Mouse (Mus musculus): Measurements from ENCODE around the gene Rdh5. TPM values are rescaled to one million over a fixed set of nuclear protein-coding genes. Genes with fewer than 3 reads are reported as not detected.

The Rdh5 gene
- polyA plus RNA-seq, 1 experiment from 2014 or later: 19.7 TPM

- no peaks in the 10 kb centered on the region for H3K4me1 ChIP-seq (ENCODE audit: control insufficient read depth, insufficient read depth, low read length)
- H3K9ac ChIP-seq (replicated peaks; ENCODE audit: low read depth, low read length): no peak overlapping the region
- no peak overlapping the region for H3K4me2 ChIP-seq (ENCODE audit: low read depth, low read length)
- H3K9me3 ChIP-seq (ENCODE audit: control insufficient read depth, low read length): no peaks in the 10 kb centered on the region
- 91% methylated on average over 3 of the region's 3 CpGs for whole genome bisulfite sequencing
- no peaks in the 10 kb centered on the region for H3K27me3 ChIP-seq (ENCODE audit: control insufficient read depth, insufficient read depth, low read length)
- H3K4me3 ChIP-seq (ENCODE audit: low read depth, low read length): no peak overlapping the region
- no peak for ATAC-seq (ENCODE audit: low read depth)
- H3K27ac ChIP-seq (ENCODE audit: low read depth, low read length): no peak overlapping the region
- H3K36me3 ChIP-seq (ENCODE audit: control insufficient read depth, insufficient read depth, low read length): peaks cover 26% of the 10 kb centered on the region
These were observed 52.3 kb downstream of the Rdh5 start for GRCm38 (mm10) chr10:128870341-128870740.

GRCm38 (mm10) chr10:128866518-128866917, 56.2 kb downstream of the Rdh5 start:
- no peak for ATAC-seq (ENCODE audit: low read depth)
- H3K4me2 ChIP-seq (ENCODE audit: low read depth, low read length): no peak overlapping the region
- H3K4me3 ChIP-seq (ENCODE audit: low read depth, low read length): no peak overlapping the region
- H3K36me3 ChIP-seq (ENCODE audit: control insufficient read depth, insufficient read depth, low read length): peaks cover 11% of the 10 kb centered on the region
- no peak overlapping the region for H3K9ac ChIP-seq (replicated peaks; ENCODE audit: low read depth, low read length)
- H3K4me1 ChIP-seq (ENCODE audit: control insufficient read depth, insufficient read depth, low read length): no peaks in the 10 kb centered on the region
- no peak overlapping the region for H3K27ac ChIP-seq (ENCODE audit: low read depth, low read length)
- H3K9me3 ChIP-seq (ENCODE audit: control insufficient read depth, low read length): no peaks in the 10 kb centered on the region
- H3K27me3 ChIP-seq (ENCODE audit: control insufficient read depth, insufficient read depth, low read length): no peaks in the 10 kb centered on the region
- 100% methylated on average over 1 of the region's 1 CpGs for WGBS

- WGBS: 91% methylated on average over 3 of the region's 3 CpGs
- H3K36me3 ChIP-seq (ENCODE audit: control insufficient read depth, insufficient read depth, low read length): peaks cover 11% of the 10 kb centered on the region
- H3K27me3 ChIP-seq (ENCODE audit: control insufficient read depth, insufficient read depth, low read length): no peaks in the 10 kb centered on the region
- no peak overlapping the region for H3K4me2 ChIP-seq (ENCODE audit: low read depth, low read length)
- no peak overlapping the region for H3K27ac ChIP-seq (ENCODE audit: low read depth, low read length)
- H3K4me3 ChIP-seq (ENCODE audit: low read depth, low read length): no peak overlapping the region
- no peak overlapping the region for H3K9ac ChIP-seq (replicated peaks; ENCODE audit: low read depth, low read length)
- H3K9me3 ChIP-seq (ENCODE audit: control insufficient read depth, low read length): no peaks in the 10 kb centered on the region
- no peak for ATAC-seq (ENCODE audit: low read depth)
- no peaks in the 10 kb centered on the region for H3K4me1 ChIP-seq (ENCODE audit: control insufficient read depth, insufficient read depth, low read length)
These were observed 56.6 kb downstream of the Rdh5 start for GRCm38 (mm10) chr10:128866042-128866441.

Other genes starting within 250 kb of the Rdh5 start
- gene Suox, start 248.8 kb downstream of the Rdh5 start, polyA plus RNA-seq (2014; fragmentation: Nextera tagmentation; extraction: Ambion mirVana): 13.1 and 14.6 TPM in 2 replicates
- gene Rab5b, start 226.6 kb downstream of the Rdh5 start, polyA plus RNA-seq (2014; fragmentation: Nextera tagmentation; extraction: Ambion mirVana): 87.4 and 98.6 TPM in 2 replicates
- 0.63 and 0.99 TPM in 2 replicates for gene Pmel, start 218.7 kb downstream of the Rdh5 start, polyA plus RNA-seq (2014; fragmentation: Nextera tagmentation; extraction: Ambion mirVana)
- gene Cdk2, start 217.9 kb downstream of the Rdh5 start, polyA plus RNA-seq (2014; fragmentation: Nextera tagmentation; extraction: Ambion mirVana): 8.6 and 15.9 TPM in 2 replicates
- 7.8 and 9.2 TPM in 2 replicates for gene Dgka, start 178.0 kb downstream of the Rdh5 start, polyA plus RNA-seq (2014; fragmentation: Nextera tagmentation; extraction: Ambion mirVana)
- gene Pym1, start 175.0 kb downstream of the Rdh5 start, polyA plus RNA-seq (2014; fragmentation: Nextera tagmentation; extraction: Ambion mirVana): 36.0 and 41.9 TPM in 2 replicates
- gene Mmp19, start 132.0 kb downstream of the Rdh5 start, polyA plus RNA-seq (2014; fragmentation: Nextera tagmentation; extraction: Ambion mirVana): 0.70 and 0.71 TPM in 2 replicates
- gene Dnajc14, start 118.8 kb downstream of the Rdh5 start, polyA plus RNA-seq (2014; fragmentation: Nextera tagmentation; extraction: Ambion mirVana): 35.6 and 42.1 TPM in 2 replicates
- gene Tmem198b, start 118.5 kb downstream of the Rdh5 start, polyA plus RNA-seq (2014; fragmentation: Nextera tagmentation; extraction: Ambion mirVana): 13.9 and 16.6 TPM in 2 replicates
- 146 and 168 TPM in 2 replicates for gene Sarnp, start 105.6 kb downstream of the Rdh5 start, polyA plus RNA-seq (2014; fragmentation: Nextera tagmentation; extraction: Ambion mirVana)
- 21.2 and 21.9 TPM in 2 replicates for gene Ormdl2, start 101.2 kb downstream of the Rdh5 start, polyA plus RNA-seq (2014; fragmentation: Nextera tagmentation; extraction: Ambion mirVana)
- 8.2 and 8.6 TPM in 2 replicates for gene Gdf11, start 31.2 kb downstream of the Rdh5 start, polyA plus RNA-seq (2014; fragmentation: Nextera tagmentation; extraction: Ambion mirVana)
- gene Cd63, start 21.9 kb downstream of the Rdh5 start, polyA plus RNA-seq (2014; fragmentation: Nextera tagmentation; extraction: Ambion mirVana): 146 and 210 TPM in 2 replicates
- 258 and 280 TPM in 2 replicates for gene Bloc1s1, start 1.1 kb upstream of the Rdh5 start, polyA plus RNA-seq (2014; fragmentation: Nextera tagmentation; extraction: Ambion mirVana)
- 3.3 and 10.3 TPM in 2 replicates for gene Itga7, start 10.9 kb upstream of the Rdh5 start, polyA plus RNA-seq (2014; fragmentation: Nextera tagmentation; extraction: Ambion mirVana)
- not detected in 2 replicates for gene Mettl7b, start 38.1 kb upstream of the Rdh5 start, polyA plus RNA-seq (2014; fragmentation: Nextera tagmentation; extraction: Ambion mirVana)
- gene Olfr9, start 66.5 kb upstream of the Rdh5 start, polyA plus RNA-seq (2014; fragmentation: Nextera tagmentation; extraction: Ambion mirVana): not detected in 2 replicates
- not detected in 2 replicates for gene Olfr763, start 87.9 kb upstream of the Rdh5 start, polyA plus RNA-seq (2014; fragmentation: Nextera tagmentation; extraction: Ambion mirVana)
- not detected in 2 replicates for gene Olfr764-ps1, start 117.0 kb upstream of the Rdh5 start, polyA plus RNA-seq (2014; fragmentation: Nextera tagmentation; extraction: Ambion mirVana)
- not detected in 2 replicates for gene Olfr765, start 127.1 kb upstream of the Rdh5 start, polyA plus RNA-seq (2014; fragmentation: Nextera tagmentation; extraction: Ambion mirVana)
- gene Olfr766-ps1, start 146.1 kb upstream of the Rdh5 start, polyA plus RNA-seq (2014; fragmentation: Nextera tagmentation; extraction: Ambion mirVana): not detected in 2 replicates
- not detected in 2 replicates for gene Olfr767, start 160.0 kb upstream of the Rdh5 start, polyA plus RNA-seq (2014; fragmentation: Nextera tagmentation; extraction: Ambion mirVana)
- not detected in 2 replicates for gene Olfr768, start 176.5 kb upstream of the Rdh5 start, polyA plus RNA-seq (2014; fragmentation: Nextera tagmentation; extraction: Ambion mirVana)
- gene Olfr769, start 195.0 kb upstream of the Rdh5 start, polyA plus RNA-seq (2014; fragmentation: Nextera tagmentation; extraction: Ambion mirVana): not detected in 2 replicates
- not detected in 2 replicates for gene Olfr770, start 216.1 kb upstream of the Rdh5 start, polyA plus RNA-seq (2014; fragmentation: Nextera tagmentation; extraction: Ambion mirVana)
- not detected in 2 replicates for gene Olfr771, start 241.9 kb upstream of the Rdh5 start, polyA plus RNA-seq (2014; fragmentation: Nextera tagmentation; extraction: Ambion mirVana)

Data from neural tube, embryonic 14.5 days (tissue).